Mouse (Mus musculus): Measurements from ENCODE around the gene G3bp1.

G3bp1 gene

DNA sequence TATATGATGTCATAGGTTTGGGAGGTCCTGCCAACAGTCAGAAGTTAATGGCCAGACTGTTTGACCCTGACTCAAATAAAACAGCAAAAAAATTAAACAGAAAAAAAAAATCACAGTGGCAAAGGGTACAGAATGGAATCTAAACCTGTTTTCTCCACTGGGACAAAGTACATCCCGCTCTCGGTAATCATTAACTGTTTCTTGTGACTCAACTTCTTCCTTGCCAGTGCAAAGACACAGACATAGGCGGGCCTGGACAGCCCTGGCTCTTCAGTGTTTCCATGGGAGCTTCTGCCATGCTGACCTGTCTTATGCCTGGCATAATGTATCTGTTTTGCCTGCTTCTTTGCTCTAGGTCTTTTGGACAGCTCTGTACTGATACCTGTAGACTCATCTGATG is 4.3 kb upstream of the G3bp1 start:
- DNase-seq, result peak; percentile 17 to 36

DNA sequence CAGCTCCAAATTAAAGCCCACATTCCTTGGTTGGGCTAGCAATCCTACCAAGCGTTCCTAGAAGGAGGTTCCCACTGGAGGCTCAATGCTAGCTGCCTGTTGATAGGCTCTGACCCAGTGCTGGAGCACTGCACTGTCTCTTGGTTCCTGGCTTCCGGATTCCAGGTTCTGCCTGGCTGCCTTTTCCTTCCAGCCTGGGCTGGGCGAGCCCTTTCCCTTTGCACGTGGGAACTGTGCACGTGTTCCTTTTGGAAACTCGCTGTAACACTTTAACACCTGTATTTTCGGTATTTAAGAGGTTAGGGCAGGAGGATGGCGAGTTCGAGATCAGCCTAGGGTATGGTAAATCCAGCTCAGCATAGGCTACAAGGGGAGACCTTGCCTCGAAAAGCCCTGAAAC is 1.5 kb upstream of the G3bp1 start:
- peak; percentile 74 to 85 for DNase-seq

DNA sequence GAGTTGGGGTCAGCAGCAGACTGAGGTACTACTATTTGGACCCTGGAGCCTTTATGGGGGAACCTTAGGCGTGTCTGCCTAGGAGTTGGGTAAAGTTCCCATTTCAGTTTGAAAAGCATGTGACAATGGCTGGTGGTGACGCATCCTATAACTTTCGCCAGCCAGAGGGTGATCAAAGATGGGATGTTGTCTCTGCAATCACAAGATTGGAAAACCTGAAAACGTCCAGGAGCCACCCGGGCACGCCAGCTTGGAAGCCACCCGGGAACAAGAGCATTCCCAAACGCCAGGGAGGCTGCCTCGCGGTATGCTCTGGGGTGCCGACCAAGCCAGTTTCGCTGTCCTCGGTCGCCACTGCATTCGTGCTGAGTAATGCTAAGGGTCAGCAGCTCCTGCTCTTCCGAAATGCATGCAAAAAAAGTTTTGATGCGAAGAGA is 856 bp upstream of the G3bp1 start:
- no peak for DNase-seq

- no peak for DNase-seq
Measured at GRCm38 (mm10) chr11:55469923-55470691, 622 bp downstream of the G3bp1 start.

DNA sequence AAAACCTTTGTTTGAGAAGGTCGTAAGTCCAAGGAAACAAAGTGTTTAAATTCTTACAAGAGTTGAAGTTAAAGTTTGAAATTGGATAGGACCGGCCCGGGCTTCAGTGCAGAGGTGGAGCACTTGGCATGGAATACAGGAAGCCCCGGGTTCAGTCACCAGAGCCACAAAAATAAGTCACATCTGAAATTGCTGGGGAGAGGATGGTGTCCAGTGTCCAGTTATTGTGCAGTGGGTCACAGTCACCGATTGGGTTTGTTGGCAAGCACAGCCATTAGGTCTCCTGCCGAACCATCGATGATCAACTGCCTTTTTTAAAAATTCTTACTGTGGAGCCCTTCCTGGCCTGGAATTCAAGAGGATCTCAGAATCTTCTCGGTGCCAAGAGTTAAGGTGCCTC is 1.3 kb downstream of the G3bp1 start:
- peak in 1 of 2 experiments; percentile 20 for DNase-seq

- DNase-seq, result no peak
Measured at GRCm38 (mm10) chr11:55471467-55471866, 2.0 kb downstream of the G3bp1 start.

DNA sequence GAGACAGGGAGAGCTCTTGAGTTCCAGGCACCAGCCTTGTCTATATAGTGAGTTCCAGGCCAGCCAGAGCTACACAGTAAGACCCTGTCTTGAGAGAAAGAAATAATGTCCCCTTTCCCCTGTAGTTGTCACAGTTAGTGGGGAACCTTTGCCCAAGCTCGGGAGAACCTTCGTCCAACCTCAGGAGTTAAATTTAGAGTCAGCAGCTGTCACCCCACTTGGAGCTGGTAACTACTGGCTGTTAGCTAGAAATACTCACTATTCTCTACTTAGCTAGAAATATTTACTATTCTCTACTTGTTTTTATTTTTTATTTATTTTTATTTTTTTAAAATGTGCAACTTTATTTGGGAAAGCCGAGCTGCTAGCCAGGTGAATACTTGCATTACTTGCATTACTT is 3.7 kb downstream of the G3bp1 start:
- no peak for DNase-seq

GRCm38 (mm10) chr11:55485443-55485842 is 16.0 kb downstream of the G3bp1 start:
- DNase-seq, result no peak

DNA sequence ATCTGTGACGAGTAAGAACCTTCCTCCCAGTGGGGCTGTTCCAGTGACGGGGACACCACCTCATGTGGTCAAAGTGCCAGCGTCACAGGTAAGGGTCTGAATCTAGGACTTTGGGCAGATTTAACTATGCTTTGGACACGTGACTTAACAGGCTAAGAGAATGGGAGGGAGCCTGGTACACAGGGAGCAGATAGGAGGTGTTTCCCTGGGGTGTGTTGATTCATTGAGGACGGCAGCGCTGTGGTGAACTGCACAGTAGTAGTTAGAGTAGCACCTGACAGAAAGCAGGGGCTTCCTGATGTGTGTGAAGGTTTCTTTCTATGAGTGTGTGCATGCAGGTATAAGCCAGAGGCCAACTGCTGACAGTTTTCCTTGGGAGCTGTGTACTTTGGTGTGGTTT is 26.7 kb downstream of the G3bp1 start:
- no peak for DNase-seq

- peak; percentile 43 to 66 for DNase-seq
Measured at GRCm38 (mm10) chr11:55497885-55498284, 28.4 kb downstream of the G3bp1 start.

DNA sequence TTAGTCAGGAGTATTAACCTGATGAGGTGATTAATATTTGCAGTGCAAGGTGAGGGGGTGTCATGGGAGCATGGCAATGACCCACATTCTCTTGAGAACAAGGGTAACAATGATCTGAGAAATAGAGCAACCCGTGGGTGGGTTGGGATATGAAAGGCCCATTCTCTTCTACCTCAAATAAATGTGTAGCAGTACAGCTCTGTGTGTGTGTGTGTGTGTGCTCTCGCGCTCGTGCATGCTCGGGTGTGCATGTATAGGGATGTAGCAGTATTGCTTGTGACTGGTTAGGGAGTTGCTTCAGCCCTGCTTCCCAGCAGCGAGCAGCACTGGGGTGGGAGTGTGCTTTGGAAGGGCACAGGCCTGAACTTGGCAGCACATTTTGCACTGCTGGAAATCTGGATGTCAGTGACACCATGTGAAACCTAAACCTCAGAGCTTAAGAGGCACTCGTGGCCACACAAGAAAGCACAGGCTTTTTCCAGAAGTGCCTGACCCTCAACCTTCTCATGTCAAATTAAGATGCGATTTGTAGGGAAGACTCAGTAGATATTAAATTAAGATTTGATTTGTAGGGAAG is 32.6 kb downstream of the G3bp1 start:
- no peak for DNase-seq

- peak in 1 of 2 experiments; percentile 13 for DNase-seq
Measured at GRCm38 (mm10) chr11:55502886-55503285, 33.4 kb downstream of the G3bp1 start.

DNA sequence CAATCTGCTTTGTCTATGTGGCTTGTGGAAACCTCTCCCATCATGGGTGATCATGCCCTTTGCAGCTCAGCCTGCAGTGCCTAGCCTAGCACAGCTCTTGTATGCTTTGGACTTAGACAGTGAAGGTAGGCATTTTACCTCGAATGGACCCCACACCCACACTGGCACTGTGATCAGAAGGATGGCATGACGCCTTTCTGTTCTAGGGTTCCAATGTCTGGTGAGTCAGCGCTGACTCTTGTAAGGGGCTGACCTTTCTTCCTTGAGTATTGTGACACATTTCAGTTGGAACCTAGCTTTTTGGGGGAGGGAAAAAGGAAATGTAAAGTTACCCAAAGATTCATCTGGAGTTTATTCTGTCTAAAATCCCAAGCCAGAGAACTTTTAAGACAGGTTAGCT is 36.0 kb downstream of the G3bp1 start:
- DNase-seq, result no peak

DNA sequence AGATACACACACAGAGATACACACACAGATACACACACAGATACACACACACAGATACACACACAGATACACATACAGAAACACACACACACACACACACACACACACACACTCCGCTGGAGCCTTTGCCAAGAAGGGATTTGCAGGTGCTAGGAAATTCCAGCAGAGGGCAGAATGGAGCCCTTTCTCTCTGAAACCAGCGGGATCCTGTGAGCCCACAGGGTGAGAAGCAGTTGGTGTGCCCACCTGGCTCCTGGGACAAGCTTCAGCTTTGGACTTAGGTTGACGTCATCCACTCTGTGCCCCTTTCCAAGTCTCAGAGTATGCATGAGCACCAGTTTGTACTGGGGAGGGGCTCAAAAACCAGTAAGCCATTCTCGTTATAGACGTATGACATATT is 41.9 kb downstream of the G3bp1 start:
- peak; percentile 37 to 44 for DNase-seq

DNA sequence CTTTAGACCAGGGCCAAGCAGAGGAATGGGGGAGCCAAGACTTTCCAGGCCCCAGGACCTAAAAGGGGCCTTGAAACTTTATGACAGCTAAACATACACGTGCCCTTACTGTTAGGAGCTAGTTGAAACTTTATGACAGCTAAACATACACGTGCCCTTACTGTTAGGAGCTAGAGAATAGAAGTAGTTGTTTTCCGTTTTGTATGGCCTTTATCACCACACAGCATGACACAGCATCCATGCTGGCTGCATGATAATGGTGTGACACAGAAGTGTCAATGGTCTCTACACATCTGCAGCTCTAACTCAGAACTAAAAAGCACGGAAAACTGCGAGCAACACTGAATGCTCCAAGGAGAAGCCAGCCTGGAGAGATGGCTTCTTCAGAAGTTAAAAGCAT is 48.2 kb downstream of the G3bp1 start:
- DNase-seq, result no peak

GRCm38 (mm10) chr11:55518806-55519674 is 49.6 kb downstream of the G3bp1 start:
- DNase-seq, result peak; percentile 73 to 76

GRCm38 (mm10) chr11:55530741-55531140 is 61.3 kb downstream of the G3bp1 start:
- no peak for DNase-seq

GRCm38 (mm10) chr11:55533378-55533777 is 63.9 kb downstream of the G3bp1 start:
- peak; percentile 53 to 60 for DNase-seq

DNA sequence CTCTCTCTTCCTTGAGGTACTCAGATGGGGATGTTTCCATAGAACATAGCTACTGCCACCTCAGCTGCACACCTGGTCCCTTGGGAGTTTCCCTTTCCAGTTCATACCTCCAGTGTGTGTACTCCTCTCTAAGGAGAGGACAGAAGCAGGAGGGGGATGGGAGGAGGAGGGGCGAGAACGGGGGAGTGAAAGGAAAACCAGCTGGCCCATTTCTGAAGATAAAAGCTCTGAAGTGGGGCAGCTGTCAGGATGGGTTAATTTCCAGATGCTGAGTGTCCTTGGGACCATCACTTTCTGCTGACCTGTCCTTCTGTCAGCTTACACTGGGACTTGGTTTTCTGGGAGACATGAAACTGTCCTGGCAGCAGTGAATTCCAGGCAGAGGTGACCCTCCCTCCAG is 65.3 kb downstream of the G3bp1 start:
- no peak for DNase-seq

GRCm38 (mm10) chr11:55542128-55542527 is 72.6 kb downstream of the G3bp1 start:
- DNase-seq, result no peak

- DNase-seq, result no peak
Measured at GRCm38 (mm10) chr11:55542671-55543070, 73.2 kb downstream of the G3bp1 start.

DNA sequence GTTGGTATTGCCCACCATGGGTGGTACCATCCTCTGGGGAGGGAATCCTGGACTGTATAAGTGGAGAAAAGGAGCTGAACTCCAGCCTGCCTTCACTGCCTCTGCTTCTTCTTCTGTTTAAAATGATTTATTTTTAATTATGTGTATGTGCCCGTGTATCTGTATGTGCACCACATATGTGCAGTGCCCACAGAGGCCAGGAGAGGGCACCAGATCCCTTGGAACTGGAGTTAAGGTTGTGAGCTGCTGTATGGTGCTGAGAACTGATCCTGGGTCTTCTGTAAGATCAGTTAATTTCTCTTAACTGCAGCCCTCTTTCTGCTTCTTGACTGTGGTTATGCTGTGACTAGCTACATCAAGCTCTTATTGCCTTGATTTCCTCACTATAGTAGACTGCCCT is 76.2 kb downstream of the G3bp1 start:
- no peak for DNase-seq

All from kidney, postnatal 4 days (tissue).